Mouse (Mus musculus) megakaryocyte, embryonic 14.5 days (primary cell): ENCODE results near the gene Bhlhe40. TPM values are rescaled to one million over a fixed set of nuclear protein-coding genes. Genes with fewer than 3 reads are reported as not detected.

ENCODE experiments used
- H3K27me3 ChIP-seq: replicated peaks from 2 replicates; pipeline ENCODE3; 2012; ENCODE audit warnings: inconsistent platforms
- H3K36me3 ChIP-seq: replicated peaks from 2 replicates; pipeline ENCODE3; 2012; ENCODE audit warnings: low read length, inconsistent platforms, mixed read lengths
- H3K4me1 ChIP-seq: 2 replicates; pipeline ENCODE4 v1.6.1; 2012; ENCODE audit warnings: inconsistent platforms
- H3K4me3 ChIP-seq: replicated peaks from 2 replicates; pipeline ENCODE3; 2012; ENCODE audit warnings: moderate library complexity, mild to moderate bottlenecking, inconsistent platforms
- H3K9me3 ChIP-seq: 2 replicates; pipeline ENCODE4 v1.6.1; 2012; ENCODE audit warnings: inconsistent platforms
- FLI1 ChIP-seq: IDR thresholded peaks from 2 replicates; pipeline ENCODE4 v1.6.1; 2012; ENCODE audit warnings: low read length, inconsistent platforms, mixed read lengths
- GATA1 ChIP-seq: IDR thresholded peaks from 3 replicates; pipeline ENCODE4 v1.6.1; 2012; ENCODE audit warnings: mixed read lengths, low read length, inconsistent platforms, borderline replicate concordance
- polyA plus RNA-seq: library from polyadenylated mRNA; stranded (reverse); fragments of >175 nt; gene quantifications from 2 replicates; pipeline ENCODE4 v1.2.3, GENCODE M21; 2012; ENCODE audit warnings: low replicate concordance; ENCODE audit not compliant: insufficient read depth

The Bhlhe40 gene
- 12.0 and 24.0 TPM in 2 replicates for polyA plus RNA-seq

- Histone ChIP-seq H3K4me3 (peak within 1 kb of the TSS; percentile 93), H3K4me1 (peaks cover 61% of the 10 kb centered on the region), H3K36me3 (peaks cover 24% of the 10 kb centered on the region), H3K27me3 (no peaks in the 10 kb centered on the region), H3K9me3 (no peaks in the 10 kb centered on the region)
- no peak for TF ChIP-seq FLI1
- TF ChIP-seq GATA1 = no peak
Observed at GRCm38 (mm10) chr6:108660206-108660877, at the start of gene Bhlhe40. Bhlhe40 (plus strand) TSS chr6:108660629.

- peaks cover 17% of the 10 kb centered on the region for H3K4me1 ChIP-seq
- no peaks in the 10 kb centered on the region for H3K9me3 ChIP-seq
- peaks cover 3% of the 10 kb centered on the region for H3K27me3 ChIP-seq
- TF ChIP-seq GATA1 = no peak
- no peak for TF ChIP-seq FLI1
- H3K36me3 ChIP-seq = no peaks in the 10 kb centered on the region
- H3K4me3 ChIP-seq = no peak overlapping the region
Observed at GRCm38 (mm10) chr6:108611663-108612062, 48.8 kb upstream of the Bhlhe40 start.

GRCm38 (mm10) chr6:108618025-108618424 is 42.4 kb upstream of the Bhlhe40 start:
- H3K9me3 ChIP-seq = no peaks in the 10 kb centered on the region
- H3K36me3 ChIP-seq = no peaks in the 10 kb centered on the region
- peaks cover 2% of the 10 kb centered on the region for H3K27me3 ChIP-seq
- peaks cover 8% of the 10 kb centered on the region for H3K4me1 ChIP-seq
- TF ChIP-seq GATA1 = no peak
- no peak for TF ChIP-seq FLI1
- H3K4me3 ChIP-seq = no peak overlapping the region

DNA sequence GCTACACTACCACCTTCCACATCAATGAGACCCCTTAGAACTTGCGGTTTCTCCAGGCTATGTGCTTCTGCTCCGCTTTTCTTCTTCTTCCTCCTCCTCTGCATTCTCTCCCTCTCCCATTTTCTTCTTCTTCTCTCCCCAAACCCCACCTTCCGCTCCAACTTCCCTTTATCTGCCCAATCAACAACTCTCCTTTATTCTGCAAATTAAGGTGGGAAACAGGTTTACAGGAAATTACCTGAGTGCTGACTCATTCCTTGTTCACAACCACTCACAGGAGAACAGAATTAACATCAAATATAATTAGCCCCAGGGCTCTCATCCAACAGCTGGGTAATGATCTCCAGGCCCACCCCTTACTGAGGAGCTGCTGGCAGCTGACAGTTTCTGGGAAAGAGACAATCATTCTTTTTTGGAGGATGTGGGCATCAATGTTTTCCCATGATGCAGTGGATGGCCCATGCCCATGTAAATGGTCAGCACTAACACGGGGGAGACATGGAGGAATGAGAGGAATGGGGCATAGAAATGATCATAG is 37.3 kb upstream of the Bhlhe40 start:
- Histone ChIP-seq H3K4me1 (peaks cover 6% of the 10 kb centered on the region; the same call in 1 of the 2 replicates), H3K9me3 (peaks cover 9% of the 10 kb centered on the region), H3K36me3 (peaks cover 5% of the 10 kb centered on the region), H3K27me3 (no peaks in the 10 kb centered on the region), H3K4me3 (no peak overlapping the region)
- TF ChIP-seq GATA1 (no peak), FLI1 (no peak)

- H3K9me3 ChIP-seq = peaks cover 9% of the 10 kb centered on the region
- H3K36me3 ChIP-seq = peaks cover 5% of the 10 kb centered on the region
- no peaks in the 10 kb centered on the region for H3K27me3 ChIP-seq
- TF ChIP-seq FLI1 = no peak
- TF ChIP-seq GATA1 = no peak
- peaks cover 7% of the 10 kb centered on the region for H3K4me1 ChIP-seq
- H3K4me3 ChIP-seq = no peak overlapping the region
Observed at GRCm38 (mm10) chr6:108624915-108625314, 35.5 kb upstream of the Bhlhe40 start.

DNA sequence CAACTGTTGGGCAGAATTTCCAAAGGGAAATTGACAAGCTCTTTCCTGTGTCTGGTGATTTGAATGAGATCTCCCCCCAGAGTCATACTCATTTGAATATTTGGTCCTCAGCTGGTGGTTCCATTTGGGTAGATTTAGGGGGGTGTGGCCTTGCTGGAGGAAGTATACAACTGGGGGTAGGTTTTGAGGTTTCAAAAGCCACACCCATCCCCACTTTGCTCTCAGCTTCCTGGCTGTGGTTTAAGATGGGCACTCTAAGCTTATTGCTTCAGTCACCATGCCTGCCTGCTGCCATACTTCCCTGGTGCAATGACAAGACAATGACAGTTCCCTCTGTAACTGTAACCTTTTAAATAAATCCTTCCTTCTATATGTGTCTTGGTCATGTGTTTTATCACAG is 29.7 kb upstream of the Bhlhe40 start:
- Histone ChIP-seq H3K36me3 (peaks cover 4% of the 10 kb centered on the region), H3K4me1 (peaks cover 19% of the 10 kb centered on the region), H3K4me3 (no peak overlapping the region), H3K9me3 (peaks cover 4% of the 10 kb centered on the region), H3K27me3 (no peaks in the 10 kb centered on the region)
- no peak for TF ChIP-seq GATA1
- no peak for TF ChIP-seq FLI1

DNA sequence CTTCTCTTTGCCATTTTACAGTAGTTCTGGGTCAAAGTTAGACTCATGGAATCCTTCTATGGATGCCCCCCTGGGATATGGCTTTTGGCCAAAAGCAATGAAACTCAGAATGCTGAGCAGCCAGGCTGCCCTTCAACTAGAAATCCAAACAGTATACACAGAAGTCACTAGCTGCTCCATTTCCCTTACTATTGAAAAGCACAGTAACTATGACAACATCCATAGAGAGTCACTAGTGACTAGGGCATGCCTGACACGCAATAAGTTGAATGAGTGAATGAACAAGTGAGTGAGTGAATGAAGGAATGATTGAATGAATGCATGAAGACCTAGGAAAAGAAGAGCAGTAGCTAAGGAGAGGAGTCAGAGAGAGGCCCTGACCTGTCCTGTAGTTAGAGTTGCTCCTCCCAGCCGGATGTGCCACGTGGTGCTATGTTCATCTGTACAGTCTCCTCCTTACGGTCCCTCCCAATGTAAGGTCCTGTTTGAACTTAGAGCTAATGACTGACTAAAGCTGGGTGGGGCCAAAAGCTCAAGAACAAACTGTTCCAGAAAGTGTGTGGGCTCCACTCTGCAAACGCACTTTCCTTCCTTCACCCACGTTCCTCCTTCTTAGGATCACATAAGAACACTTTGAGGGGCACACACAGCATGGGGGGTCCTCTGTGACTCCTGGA is 22.1 kb upstream of the Bhlhe40 start:
- H3K4me3 ChIP-seq = no peak overlapping the region
- no peaks in the 10 kb centered on the region for H3K4me1 ChIP-seq
- H3K27me3 ChIP-seq = no peaks in the 10 kb centered on the region
- H3K9me3 ChIP-seq = peaks cover 11% of the 10 kb centered on the region
- H3K36me3 ChIP-seq = no peaks in the 10 kb centered on the region
- no peak for TF ChIP-seq GATA1
- TF ChIP-seq FLI1 = no peak

DNA sequence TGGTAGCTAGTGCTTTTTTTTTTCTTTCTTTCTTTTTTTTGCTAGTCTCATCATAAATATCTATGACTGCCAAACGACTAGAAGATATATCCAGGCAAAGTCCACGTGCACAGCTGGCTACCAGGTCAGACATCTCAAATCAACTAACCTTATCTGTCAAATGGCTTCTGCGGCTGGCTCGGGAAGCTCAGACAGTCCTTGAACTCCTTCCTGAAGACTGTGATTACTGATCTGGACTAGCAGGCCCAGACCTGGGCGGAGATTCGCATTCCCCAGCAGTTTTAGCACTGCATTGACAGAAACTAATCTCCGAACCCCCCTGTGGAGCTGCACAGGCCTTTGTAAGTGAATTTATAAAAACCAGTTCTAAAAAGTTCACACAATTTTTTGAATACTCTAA is 18.4 kb upstream of the Bhlhe40 start:
- Histone ChIP-seq H3K36me3 (no peaks in the 10 kb centered on the region), H3K4me3 (no peak overlapping the region), H3K27me3 (no peaks in the 10 kb centered on the region), H3K9me3 (peaks cover 11% of the 10 kb centered on the region), H3K4me1 (no peaks in the 10 kb centered on the region; the same call in 1 of the 2 replicates)
- no peak for TF ChIP-seq FLI1
- no peak for TF ChIP-seq GATA1

- H3K36me3 ChIP-seq = no peaks in the 10 kb centered on the region
- H3K4me1 ChIP-seq = no peaks in the 10 kb centered on the region; the same call in 1 of the 2 replicates
- H3K27me3 ChIP-seq = no peaks in the 10 kb centered on the region
- TF ChIP-seq GATA1 (no peak), FLI1 (no peak)
- peaks cover 11% of the 10 kb centered on the region for H3K9me3 ChIP-seq
- no peak overlapping the region for H3K4me3 ChIP-seq
Observed at GRCm38 (mm10) chr6:108643035-108643434, 17.4 kb upstream of the Bhlhe40 start.

GRCm38 (mm10) chr6:108644311-108644710 is 16.1 kb upstream of the Bhlhe40 start:
- TF ChIP-seq FLI1 (no peak), GATA1 (no peak)
- H3K9me3 ChIP-seq = peaks cover 11% of the 10 kb centered on the region
- H3K4me1 ChIP-seq = no peaks in the 10 kb centered on the region; the same call in 1 of the 2 replicates
- no peaks in the 10 kb centered on the region for H3K36me3 ChIP-seq
- H3K4me3 ChIP-seq = no peak overlapping the region
- no peaks in the 10 kb centered on the region for H3K27me3 ChIP-seq

DNA sequence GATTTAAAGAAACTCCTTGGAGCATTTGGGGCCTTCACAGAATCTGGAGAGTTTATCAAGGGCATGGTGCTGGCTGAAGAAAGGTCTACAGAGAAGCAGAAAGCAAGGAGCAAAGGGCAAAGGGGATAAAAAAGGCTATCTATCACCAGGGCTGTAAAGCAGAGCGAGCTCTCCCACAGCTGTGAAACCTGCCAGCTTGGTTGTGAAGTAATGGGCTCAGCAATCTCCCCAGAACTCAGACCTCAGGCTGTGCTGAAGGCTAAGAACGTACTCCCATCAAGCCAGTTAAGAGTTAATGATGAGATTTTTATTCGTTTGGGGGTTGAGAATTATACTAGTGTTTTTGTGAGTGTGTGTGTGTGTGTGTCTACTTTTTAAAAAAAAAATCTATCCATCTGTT is 13.3 kb upstream of the Bhlhe40 start:
- TF ChIP-seq GATA1 = no peak
- TF ChIP-seq FLI1 = no peak
- H3K9me3 ChIP-seq = no peaks in the 10 kb centered on the region
- no peak overlapping the region for H3K4me3 ChIP-seq
- no peaks in the 10 kb centered on the region; the same call in 1 of the 2 replicates for H3K4me1 ChIP-seq
- no peaks in the 10 kb centered on the region for H3K36me3 ChIP-seq
- no peaks in the 10 kb centered on the region for H3K27me3 ChIP-seq
